Mouse (Mus musculus) heart, adult 11 months (tissue): ENCODE results near the gene Gm16223.

Experiments used
- DNase-seq: peaks from one replicate; pipeline ENCODE4 v3.0.0; 2022

Gm16223 gene

GRCm38 (mm10) chr5:42228631-42229030, 160.9 kb downstream of the Gm16223 start:
- no peak for DNase-seq

- DNase-seq: no peak
Observed at GRCm38 (mm10) chr5:42239291-42239690, 171.5 kb downstream of the Gm16223 start.

- no peak for DNase-seq
Observed at GRCm38 (mm10) chr5:42239806-42240205, 172.0 kb downstream of the Gm16223 start.

GRCm38 (mm10) chr5:42250376-42250775, 182.6 kb downstream of the Gm16223 start:
- no peak for DNase-seq
